Mouse (Mus musculus): ENCODE results near the gene Insl6.

GRCm38 (mm10) chr19:29354895-29355877, 30.0 kb upstream of the Insl6 start:
- TF ChIP-seq ZC3H11A (IDR thresholded peaks at IDR 0.05; ENCODE audit: borderline replicate concordance, low read depth, low read length) (peak; percentile 89; the same call in 1 of the 2 replicates), HCFC1 (IDR thresholded peaks at IDR 0.05; ENCODE audit: borderline replicate concordance, insufficient read depth, low read length) (no peak)
